Mouse (Mus musculus) hindbrain, embryonic 12.5 days (tissue): Measurements from ENCODE around the gene Aqp5. TPM values are rescaled to one million over a fixed set of nuclear protein-coding genes. Genes with fewer than 3 reads are reported as not detected.

Experiments
- ATAC-seq: fragments of 200-750 bp; cut with Nextera tagmentation; 2 replicates; pipeline ENCODE4 v1.8.0; 2017; ENCODE audit warnings: moderate TSS enrichment; ENCODE audit not compliant: low FRiP score
- H3K27ac ChIP-seq: fragments of 300-500 bp; sonication (generic); 2 replicates; pipeline ENCODE4 v1.5.1; 2016; ENCODE audit warnings: mild to moderate bottlenecking
- H3K27me3 ChIP-seq: fragments of 300-500 bp; sonication (generic); 2 replicates; pipeline ENCODE4 v1.6.1; 2016; ENCODE audit warnings: mild to moderate bottlenecking
- H3K36me3 ChIP-seq: fragments of 300-500 bp; sonication (generic); 2 replicates; pipeline ENCODE4 v1.6.1; 2016; ENCODE audit warnings: mild to moderate bottlenecking
- H3K4me1 ChIP-seq: fragments of 300-500 bp; sonication (generic); 2 replicates; pipeline ENCODE4 v1.6.1; 2016
- H3K4me2 ChIP-seq: fragments of 300-500 bp; sonication (generic); replicated peaks from 2 replicates; pipeline ENCODE4 v1.6.1; 2016; ENCODE audit warnings: mild to moderate bottlenecking
- H3K4me3 ChIP-seq: fragments of 300-500 bp; sonication (generic); 2 replicates; pipeline ENCODE4 v1.5.1; 2016; ENCODE audit warnings: mild to moderate bottlenecking
- H3K9ac ChIP-seq: fragments of 300-500 bp; sonication (generic); 2 replicates; pipeline ENCODE4 v1.6.1; 2016; ENCODE audit warnings: mild to moderate bottlenecking, moderate library complexity
- H3K9me3 ChIP-seq: fragments of 300-500 bp; sonication (generic); replicated peaks from 2 replicates; pipeline ENCODE4 v1.6.1; 2016; ENCODE audit warnings: mild to moderate bottlenecking
- WGBS: fragments of 180-500 bp; shearing (Covaris S2); methylation state at CpG from one replicate; pipeline ENCODE4 v1.1.7; 2016; 5-methylcytosine and 5-hydroxymethylcytosine counted together
- polyA plus RNA-seq: library from polyadenylated mRNA; unstranded; fragments of >200 nt; fragmentation: Nextera tagmentation; extraction: Ambion mirVana; gene quantifications from 2 replicates; pipeline ENCODE4 v1.2.1, GENCODE M21; 2016

The Aqp5 gene
- polyA plus RNA-seq, result 2.4 and 2.7 TPM in 2 replicates

DNA sequence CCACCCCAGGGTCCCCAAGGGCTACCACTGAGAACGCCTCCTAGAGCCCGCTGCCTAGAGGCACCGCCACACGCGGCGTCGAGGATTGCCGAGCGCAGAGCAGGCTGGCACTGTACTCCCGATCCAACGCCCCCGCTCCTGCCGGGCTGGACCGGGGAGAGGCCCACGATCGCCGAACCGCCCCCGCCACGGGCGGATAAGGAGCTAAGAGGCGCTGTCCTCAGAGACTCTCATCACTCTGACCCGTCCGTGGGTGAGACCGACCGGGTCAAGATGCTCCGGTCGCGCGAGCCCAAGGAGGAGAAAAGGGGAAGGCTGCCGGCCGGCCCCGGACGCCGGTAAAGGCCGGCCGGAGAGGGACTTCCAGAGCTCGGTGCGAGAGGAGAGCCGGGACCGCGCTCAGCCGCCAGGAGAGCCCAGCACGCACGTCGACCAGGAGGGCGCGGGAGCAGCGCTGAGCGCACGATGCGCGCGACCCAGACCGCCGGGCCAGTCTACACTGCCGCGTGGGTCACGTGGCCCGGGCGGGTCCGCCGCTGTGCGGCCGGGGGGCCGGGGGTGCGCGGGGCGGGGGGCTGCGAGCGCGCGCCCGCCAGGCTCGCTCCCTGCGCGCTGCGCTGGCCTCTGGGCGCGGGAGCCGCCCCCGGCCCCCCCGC is at the start of gene Aqp5:
Gene Aqp5, plus strand, starts transcription at position 354 of the 656 bp plus-strand sequence.
- Histone ChIP-seq H3K4me2 (peak within 1 kb of the TSS; percentile 53), H3K27me3 (peaks cover 99% of the 10 kb centered on the region), H3K4me1 (peaks cover 6% of the 10 kb centered on the region), H3K9me3 (no peaks in the 10 kb centered on the region), H3K4me3 (peak within 1 kb of the TSS; percentile 39), H3K27ac (no peak within 1 kb of the TSS), H3K9ac (peak within 1 kb of the TSS; percentile 49), H3K36me3 (no peaks in the 10 kb centered on the region)
- 1% methylated on average over 66 of the region's 83 CpGs for WGBS
- ATAC-seq, result peak; percentile 74

DNA sequence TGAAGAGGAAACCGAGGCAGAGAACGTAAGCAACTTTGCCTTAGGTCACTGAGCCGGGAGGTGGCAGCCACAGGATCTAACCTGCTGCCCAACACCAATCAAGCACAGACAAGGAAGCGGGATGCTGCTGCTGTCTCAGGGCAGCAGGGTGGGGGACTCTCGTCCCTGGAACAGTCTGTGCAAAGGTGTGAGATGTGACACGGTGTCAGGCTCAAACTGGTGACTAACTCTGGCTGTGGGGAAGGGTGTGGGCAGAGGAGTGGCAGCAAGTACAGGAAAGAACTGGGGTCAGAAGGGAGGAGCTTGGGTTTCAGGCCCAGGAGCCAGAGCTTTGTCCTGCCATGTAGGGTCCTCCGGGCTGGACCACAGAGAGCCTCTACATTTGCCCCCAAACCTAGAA is 46.5 kb upstream of the Aqp5 start:
- peaks cover 8% of the 10 kb centered on the region for H3K27me3 ChIP-seq
- no peak overlapping the region for H3K4me3 ChIP-seq
- H3K9me3 ChIP-seq, result no peaks in the 10 kb centered on the region
- no peak for ATAC-seq
- H3K36me3 ChIP-seq, result no peaks in the 10 kb centered on the region
- no peak overlapping the region for H3K9ac ChIP-seq
- 73% methylated on average over 7 of the region's 7 CpGs for WGBS
- H3K4me2 ChIP-seq, result no peak overlapping the region
- H3K27ac ChIP-seq, result no peak overlapping the region
- peaks cover 10% of the 10 kb centered on the region for H3K4me1 ChIP-seq

DNA sequence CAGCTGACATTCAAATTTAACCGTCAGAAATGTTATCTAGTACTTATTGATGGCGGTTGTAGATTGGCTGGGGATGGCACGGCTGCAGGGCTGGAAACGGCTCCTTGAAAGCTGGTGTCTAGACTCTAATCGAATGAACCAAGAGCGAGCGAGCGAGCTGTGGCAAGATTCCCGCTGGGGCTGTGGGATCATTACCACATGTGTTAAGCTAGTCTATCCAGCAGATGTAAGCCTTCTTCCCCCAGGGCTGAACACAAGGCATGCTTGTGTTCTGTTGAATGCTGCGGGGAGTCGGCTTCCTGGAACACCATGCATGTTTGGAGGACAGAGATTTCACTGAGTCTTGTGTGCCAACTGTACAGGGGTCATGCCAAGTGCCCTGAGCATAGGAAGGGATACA is 44.0 kb upstream of the Aqp5 start:
- peaks cover 10% of the 10 kb centered on the region for H3K4me1 ChIP-seq
- H3K9ac ChIP-seq, result no peak overlapping the region
- ATAC-seq, result no peak
- H3K4me2 ChIP-seq, result no peak overlapping the region
- no peak overlapping the region for H3K4me3 ChIP-seq
- H3K27ac ChIP-seq, result peak overlapping the region; percentile 13; the same call in 1 of the 2 replicates
- H3K9me3 ChIP-seq, result no peaks in the 10 kb centered on the region
- peaks cover 8% of the 10 kb centered on the region for H3K27me3 ChIP-seq
- H3K36me3 ChIP-seq, result no peaks in the 10 kb centered on the region
- WGBS, result 58% methylated on average over 11 of the region's 11 CpGs

- H3K4me2 ChIP-seq, result no peak overlapping the region
- H3K4me1 ChIP-seq, result peaks cover 10% of the 10 kb centered on the region
- H3K27ac ChIP-seq, result no peak overlapping the region
- H3K9ac ChIP-seq, result no peak overlapping the region
- no peaks in the 10 kb centered on the region for H3K9me3 ChIP-seq
- H3K27me3 ChIP-seq, result peaks cover 8% of the 10 kb centered on the region
- no peak for ATAC-seq
- no peaks in the 10 kb centered on the region for H3K36me3 ChIP-seq
- 87% methylated on average over 6 of the region's 6 CpGs for WGBS
- no peak overlapping the region for H3K4me3 ChIP-seq
Observed at GRCm38 (mm10) chr15:99547732-99548131, 42.9 kb upstream of the Aqp5 start.

DNA sequence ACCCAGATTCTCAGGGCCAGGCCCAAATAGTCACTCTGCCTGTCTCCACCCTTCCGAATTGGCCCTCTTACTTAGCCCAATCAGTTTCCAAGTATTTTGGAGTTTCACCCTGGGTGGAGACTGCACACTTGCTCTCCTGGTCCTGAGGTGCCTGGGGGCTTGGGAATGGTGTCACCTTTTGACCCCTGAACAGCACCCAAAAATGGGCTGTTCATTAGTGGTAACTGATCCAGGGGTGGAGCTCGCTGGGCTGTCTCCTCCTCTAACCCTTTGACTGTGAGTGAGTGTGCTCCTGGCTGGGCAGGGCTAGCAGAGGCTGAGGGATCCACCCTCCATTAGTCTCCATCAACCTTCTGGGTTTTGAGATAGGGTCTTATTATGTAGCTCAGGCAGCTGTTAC is 40.7 kb upstream of the Aqp5 start:
- no peak overlapping the region for H3K27ac ChIP-seq
- ATAC-seq, result no peak
- no peak overlapping the region for H3K4me2 ChIP-seq
- H3K36me3 ChIP-seq, result no peaks in the 10 kb centered on the region
- H3K9ac ChIP-seq, result no peak overlapping the region
- H3K9me3 ChIP-seq, result no peaks in the 10 kb centered on the region
- peaks cover 10% of the 10 kb centered on the region for H3K4me1 ChIP-seq
- WGBS, result 58% methylated on average over 2 of the region's 2 CpGs
- no peaks in the 10 kb centered on the region for H3K27me3 ChIP-seq
- H3K4me3 ChIP-seq, result no peak overlapping the region

- Histone ChIP-seq H3K4me1 (no peaks in the 10 kb centered on the region), H3K27me3 (no peaks in the 10 kb centered on the region), H3K36me3 (no peaks in the 10 kb centered on the region), H3K4me2 (no peak overlapping the region), H3K9me3 (no peaks in the 10 kb centered on the region), H3K27ac (no peak overlapping the region), H3K9ac (no peak overlapping the region), H3K4me3 (no peak overlapping the region)
- ATAC-seq, result no peak
- 74% methylated on average over 6 of the region's 6 CpGs for WGBS
Observed at GRCm38 (mm10) chr15:99553767-99554166, 36.8 kb upstream of the Aqp5 start.

GRCm38 (mm10) chr15:99558947-99559346 is 31.6 kb upstream of the Aqp5 start:
- no peak for ATAC-seq
- Histone ChIP-seq H3K4me3 (no peak overlapping the region), H3K4me2 (no peak overlapping the region), H3K9ac (no peak overlapping the region), H3K36me3 (no peaks in the 10 kb centered on the region), H3K9me3 (no peaks in the 10 kb centered on the region), H3K27me3 (no peaks in the 10 kb centered on the region), H3K4me1 (peaks cover 8% of the 10 kb centered on the region; the same call in 1 of the 2 replicates), H3K27ac (no peak overlapping the region)
- WGBS, result 88% methylated on average over 1 of the region's 1 CpGs

GRCm38 (mm10) chr15:99560246-99560645 is 30.3 kb upstream of the Aqp5 start:
- Histone ChIP-seq H3K4me2 (no peak overlapping the region), H3K9ac (no peak overlapping the region), H3K9me3 (no peaks in the 10 kb centered on the region), H3K27me3 (0 out of 2 replicates have a peak, but pooled peaks cover 3% of the 10 kb centered on the region), H3K27ac (no peak overlapping the region), H3K36me3 (no peaks in the 10 kb centered on the region), H3K4me3 (no peak overlapping the region), H3K4me1 (peaks cover 16% of the 10 kb centered on the region; the same call in 1 of the 2 replicates)
- WGBS, result 85% methylated on average over 10 of the region's 10 CpGs
- no peak for ATAC-seq

DNA sequence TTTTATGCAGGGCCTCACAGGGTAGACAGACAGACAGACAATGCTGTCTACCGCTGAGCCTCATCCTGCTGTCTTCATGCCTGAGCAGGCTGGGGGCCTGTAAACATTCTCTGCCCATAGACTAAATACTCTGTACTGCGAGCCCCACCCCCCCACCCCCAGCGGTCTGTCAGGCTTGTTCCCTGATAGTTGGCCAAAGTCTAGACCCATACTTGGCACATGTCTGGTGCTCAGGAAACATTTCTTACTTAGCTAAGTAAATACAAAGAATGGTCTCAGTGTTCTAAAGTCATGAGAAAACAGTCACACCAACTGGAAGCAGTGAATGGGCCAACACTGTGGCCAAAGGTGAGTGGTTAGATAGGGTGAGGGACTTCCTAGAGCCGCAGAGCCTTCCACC is 23.2 kb upstream of the Aqp5 start:
- WGBS, result 66% methylated on average over 4 of the region's 4 CpGs
- no peak overlapping the region for H3K4me2 ChIP-seq
- no peak overlapping the region for H3K27ac ChIP-seq

GRCm38 (mm10) chr15:99568682-99569081 is 21.9 kb upstream of the Aqp5 start:
- Histone ChIP-seq H3K27ac (no peak overlapping the region), H3K9ac (no peak overlapping the region), H3K9me3 (no peaks in the 10 kb centered on the region), H3K4me1 (peaks cover 10% of the 10 kb centered on the region; the same call in 1 of the 2 replicates), H3K27me3 (peaks cover 8% of the 10 kb centered on the region), H3K36me3 (no peaks in the 10 kb centered on the region), H3K4me3 (no peak overlapping the region), H3K4me2 (no peak overlapping the region)
- no peak for ATAC-seq
- WGBS, result 57% methylated on average over 6 of the region's 6 CpGs

More for the DNA sequence above, 23.2 kb upstream of the Aqp5 start:
- Histone ChIP-seq H3K4me1 (peaks cover 12% of the 10 kb centered on the region; the same call in 1 of the 2 replicates), H3K9ac (no peak overlapping the region), H3K27me3 (peaks cover 8% of the 10 kb centered on the region), H3K9me3 (no peaks in the 10 kb centered on the region), H3K4me3 (no peak overlapping the region), H3K36me3 (no peaks in the 10 kb centered on the region)
- no peak for ATAC-seq

DNA sequence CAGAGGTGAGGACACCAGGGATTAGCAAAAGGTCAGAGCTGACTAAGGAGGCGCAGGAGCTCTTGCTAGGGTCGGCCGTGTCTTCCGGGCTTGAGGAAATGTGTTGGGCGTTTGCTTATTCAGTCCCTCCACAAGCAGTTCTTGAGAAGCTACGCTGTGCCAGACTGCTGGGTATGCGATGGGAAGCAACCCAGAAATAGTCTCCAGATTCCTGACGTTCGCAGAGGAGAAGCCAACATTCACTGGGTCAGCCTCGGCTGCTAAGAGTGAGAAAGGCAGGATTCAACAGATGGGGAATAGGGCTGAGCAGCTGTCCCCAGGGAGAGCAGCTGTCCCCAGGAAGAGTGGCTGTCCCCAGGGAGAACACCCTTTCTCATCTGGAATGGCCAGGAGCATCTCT is 21.5 kb upstream of the Aqp5 start:
- H3K9ac ChIP-seq, result no peak overlapping the region
- no peak overlapping the region for H3K4me2 ChIP-seq
- H3K27ac ChIP-seq, result no peak overlapping the region
- H3K4me1 ChIP-seq, result peaks cover 10% of the 10 kb centered on the region; the same call in 1 of the 2 replicates
- H3K36me3 ChIP-seq, result no peaks in the 10 kb centered on the region
- H3K4me3 ChIP-seq, result no peak overlapping the region
- no peaks in the 10 kb centered on the region for H3K9me3 ChIP-seq
- peaks cover 8% of the 10 kb centered on the region for H3K27me3 ChIP-seq
- WGBS, result 78% methylated on average over 10 of the region's 10 CpGs
- ATAC-seq, result no peak

- Histone ChIP-seq H3K4me2 (no peak within 1 kb of the TSS), H3K9ac (no peak within 1 kb of the TSS), H3K27ac (no peak within 1 kb of the TSS), H3K27me3 (peaks cover 42% of the 10 kb centered on the region), H3K9me3 (no peaks in the 10 kb centered on the region), H3K4me1 (peaks cover 7% of the 10 kb centered on the region), H3K4me3 (no peak within 1 kb of the TSS), H3K36me3 (no peaks in the 10 kb centered on the region)
- no peak for ATAC-seq
- WGBS, result 80% methylated on average over 26 of the region's 26 CpGs
Observed at GRCm38 (mm10) chr15:99578802-99579485, 11.6 kb upstream of the Aqp5 start, which contains the start of gene Aqp2. Aqp2 (plus strand) TSS chr15:99579055.
